Mouse (Mus musculus) small intestine, adult 2 months (tissue): ENCODE data around the gene Siah1a. TPM values are rescaled to one million over a fixed set of nuclear protein-coding genes. Genes with fewer than 3 reads are reported as not detected.

ENCODE experiments used
- H3K27ac ChIP-seq: fragments of 200-500 bp; 2 replicates; pipeline ENCODE4 v1.5.1; 2012; ENCODE audit warnings: low read depth, low read length, control low read depth, inconsistent platforms; ENCODE audit not compliant: insufficient read depth
- H3K27me3 ChIP-seq: fragments of 200-500 bp; 2 replicates; pipeline ENCODE4 v1.6.1; 2012; ENCODE audit warnings: mild to moderate bottlenecking, moderate library complexity, low read length, inconsistent platforms; ENCODE audit not compliant: control insufficient read depth, insufficient read depth
- H3K36me3 ChIP-seq: fragments of 200-500 bp; 2 replicates; pipeline ENCODE4 v1.6.1; 2012; ENCODE audit warnings: mild to moderate bottlenecking, low read length, control low read depth, inconsistent platforms; ENCODE audit not compliant: control insufficient read depth, insufficient read depth
- H3K4me1 ChIP-seq: fragments of 200-500 bp; 2 replicates; pipeline ENCODE4 v1.6.1; 2012; ENCODE audit warnings: low read length, inconsistent platforms, mixed read lengths; ENCODE audit not compliant: control insufficient read depth, insufficient read depth, insufficient read length
- H3K4me3 ChIP-seq: fragments of 200-500 bp; 2 replicates; pipeline ENCODE4 v1.5.1; 2012; ENCODE audit warnings: low read depth, mild to moderate bottlenecking, control low read depth, inconsistent platforms, low read length, moderate library complexity
- CTCF ChIP-seq: fragments of 200-500 bp; IDR thresholded peaks from 2 replicates; pipeline ENCODE4 v1.5.1; 2012; ENCODE audit warnings: low read depth, mild to moderate bottlenecking, control low read depth, inconsistent platforms, low read length, moderate library complexity, mixed read lengths; ENCODE audit not compliant: insufficient replicate concordance, insufficient read length; ENCODE audit errors: extremely low read depth
- POLR2A ChIP-seq: fragments of 200-500 bp; IDR thresholded peaks from 2 replicates; pipeline ENCODE4 v1.6.1; 2012; ENCODE audit warnings: low read depth, mild to moderate bottlenecking, control low read depth, inconsistent platforms, low read length, moderate library complexity
- WGBS: fragments of 180-500 bp; shearing (Covaris S2); methylation state at CpG from one replicate; pipeline ENCODE4 v1.1.7; 2018; 5-methylcytosine and 5-hydroxymethylcytosine counted together
- polyA plus RNA-seq: library from polyadenylated mRNA; depleted of rRNA; stranded (reverse); fragments of >200 nt; gene quantifications from 2 replicates; pipeline ENCODE4 v1.2.3, GENCODE M21; 2012; rRNA removed

Siah1a gene
- polyA plus RNA-seq, 1 experiment, result 14.7 TPM

DNA sequence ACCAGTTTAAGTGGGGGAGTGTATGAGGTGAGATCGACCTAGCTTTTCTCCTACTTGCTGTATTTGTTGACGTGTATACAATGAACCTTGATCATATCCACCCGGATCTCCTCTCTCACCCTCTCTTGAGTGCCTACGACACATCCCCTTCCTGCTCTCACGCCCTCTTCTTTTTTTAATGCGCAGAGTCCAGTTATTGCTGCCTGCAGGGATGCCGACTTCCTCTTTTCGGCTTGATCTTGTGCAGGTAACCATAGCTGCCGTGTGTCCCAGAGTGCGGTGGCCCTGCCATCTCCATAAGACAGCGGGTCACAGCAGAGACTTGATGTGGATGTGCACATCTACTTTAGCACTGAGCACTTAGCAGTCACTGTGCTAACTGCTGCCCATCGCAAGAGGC, 46.3 kb downstream of the Siah1a start:
- H3K27me3 ChIP-seq, result no peaks in the 10 kb centered on the region
- H3K36me3 ChIP-seq, result peaks cover 28% of the 10 kb centered on the region
- H3K4me1 ChIP-seq, result peaks cover 4% of the 10 kb centered on the region
- no peak for TF ChIP-seq POLR2A
- TF ChIP-seq CTCF, result no peak
- whole genome bisulfite sequencing, result 58% methylated on average over 12 of the region's 12 CpGs
- no peak overlapping the region for H3K27ac ChIP-seq
- no peak overlapping the region for H3K4me3 ChIP-seq

GRCm38 (mm10) chr8:86698811-86699421, 46.8 kb downstream of the Siah1a start:
- H3K27ac ChIP-seq, result 0 out of 2 replicates have a peak overlapping the region, but pooled peaks have one; percentile 4
- 34% methylated on average over 1 of the region's 1 CpGs for WGBS
- H3K4me1 ChIP-seq, result peaks cover 4% of the 10 kb centered on the region
- no peak overlapping the region for H3K4me3 ChIP-seq
- peaks cover 28% of the 10 kb centered on the region for H3K36me3 ChIP-seq
- H3K27me3 ChIP-seq, result no peaks in the 10 kb centered on the region
- TF ChIP-seq POLR2A, result no peak
- TF ChIP-seq CTCF, result no peak

- H3K4me3 ChIP-seq, result no peak overlapping the region
- no peak overlapping the region for H3K27ac ChIP-seq
- peaks cover 4% of the 10 kb centered on the region for H3K4me1 ChIP-seq
- TF ChIP-seq CTCF (no peak), POLR2A (no peak)
- 98% methylated on average over 2 of the region's 2 CpGs for WGBS
- no peaks in the 10 kb centered on the region for H3K27me3 ChIP-seq
- H3K36me3 ChIP-seq, result peaks cover 23% of the 10 kb centered on the region
Observed at GRCm38 (mm10) chr8:86695703-86696102, 50.0 kb downstream of the Siah1a start.

DNA sequence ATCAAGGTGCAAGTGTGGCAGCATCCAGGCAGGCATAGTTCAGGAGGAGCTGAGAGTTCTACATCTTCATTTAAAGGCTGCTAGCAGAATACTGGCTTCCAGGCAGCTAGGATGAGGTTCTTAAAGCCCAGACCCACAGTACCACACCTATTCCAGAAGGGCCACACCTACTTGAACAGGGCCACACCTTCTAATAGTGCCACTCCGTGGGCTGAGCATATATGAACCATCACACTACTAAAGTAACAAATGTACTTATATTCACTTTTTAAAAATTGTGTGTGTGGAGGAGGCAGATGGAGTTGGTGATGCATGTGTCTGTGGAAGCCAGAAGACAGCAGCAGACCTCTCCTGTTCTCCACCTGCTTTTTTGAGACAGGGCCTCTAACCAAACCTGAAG, 51.7 kb downstream of the Siah1a start:
- Histone ChIP-seq H3K4me3 (no peak overlapping the region), H3K27ac (no peak overlapping the region), H3K36me3 (peaks cover 22% of the 10 kb centered on the region), H3K27me3 (no peaks in the 10 kb centered on the region), H3K4me1 (peaks cover 3% of the 10 kb centered on the region)
- TF ChIP-seq POLR2A, result no peak
- no peak for TF ChIP-seq CTCF
- 36% methylated on average over 1 of the region's 1 CpGs for WGBS

DNA sequence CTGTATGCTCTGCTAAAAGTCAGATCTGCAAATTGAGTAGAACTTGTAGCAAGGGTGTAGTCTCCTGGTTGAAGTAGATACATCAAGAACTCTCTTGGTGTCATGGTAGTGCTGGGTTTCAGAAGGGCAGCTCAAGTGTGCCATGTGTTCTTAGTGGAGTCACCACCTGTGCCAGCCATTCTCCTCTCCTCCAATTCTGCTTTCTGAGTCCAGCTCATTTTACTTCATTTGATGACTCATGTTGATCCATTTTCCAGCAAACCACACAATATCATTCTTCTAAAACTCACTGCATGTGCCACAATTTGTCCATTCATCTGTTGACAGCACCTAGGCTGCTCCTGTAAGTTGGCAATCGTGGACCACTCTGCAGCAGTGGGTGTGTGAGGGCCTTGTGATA, 53.6 kb downstream of the Siah1a start:
- TF ChIP-seq CTCF (no peak), POLR2A (no peak)
- no peak overlapping the region for H3K27ac ChIP-seq
- H3K4me1 ChIP-seq, result no peaks in the 10 kb centered on the region
- no peaks in the 10 kb centered on the region for H3K27me3 ChIP-seq
- WGBS, result 100% methylated on average over 1 of the region's 1 CpGs
- H3K4me3 ChIP-seq, result no peak overlapping the region
- peaks cover 27% of the 10 kb centered on the region for H3K36me3 ChIP-seq

DNA sequence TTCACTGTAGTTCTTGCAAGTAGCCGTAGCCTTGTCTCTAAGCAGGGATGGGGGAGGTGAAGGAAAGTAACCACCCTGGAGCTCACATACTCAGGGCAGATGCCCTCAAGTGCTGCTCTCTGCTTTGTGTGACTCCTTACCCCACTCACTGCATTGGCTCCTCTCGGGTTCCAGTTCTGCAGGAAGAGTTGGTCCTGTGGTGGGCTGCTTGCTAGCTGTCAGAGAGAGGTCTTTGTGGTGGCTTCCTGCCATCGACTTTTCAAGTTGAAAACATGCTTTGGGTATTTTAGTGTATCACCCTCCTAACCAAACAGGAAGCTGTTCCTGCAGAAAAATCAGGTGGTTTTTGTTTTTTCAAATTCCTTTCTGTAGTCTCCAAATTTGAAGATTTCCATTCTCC, 59.1 kb downstream of the Siah1a start:
- peaks cover 13% of the 10 kb centered on the region for H3K36me3 ChIP-seq
- no peak overlapping the region for H3K27ac ChIP-seq
- no peaks in the 10 kb centered on the region for H3K4me1 ChIP-seq
- TF ChIP-seq CTCF (no peak), POLR2A (no peak)
- WGBS, result 86% methylated on average over 3 of the region's 3 CpGs
- H3K4me3 ChIP-seq, result no peak overlapping the region
- H3K27me3 ChIP-seq, result no peaks in the 10 kb centered on the region

Other genes with a start within 250 kb of the Siah1a start
- gene Abcc12, start 165.2 kb downstream of the Siah1a start, polyA plus RNA-seq, result 0.03 TPM in 1 of 2 replicates, not detected in the other
- gene Lonp2, start 121.9 kb downstream of the Siah1a start, polyA plus RNA-seq, result 23.8 and 59.5 TPM in 2 replicates
- gene Gm10638, start 235 bp downstream of the Siah1a start, polyA plus RNA-seq, result 2.2 and 6.3 TPM in 2 replicates
- gene N4bp1, start 139.3 kb upstream of the Siah1a start, polyA plus RNA-seq, result 12.6 and 19.4 TPM in 2 replicates